Mouse (Mus musculus) heart, postnatal 0 days (tissue): ENCODE measurements at regions not wholly inside any gene's neighbourhood (a gene's known extent, or its start where the extent isn't known, plus 50 kb on each side); places are given as distances from the start of the nearest gene placed in this dataset.

ENCODE experiments used
- ATAC-seq: fragments of 200-750 bp; cut with Nextera tagmentation; 2 replicates; pipeline ENCODE4 v1.8.0; 2017; ENCODE audit warnings: low read depth, moderate number of reproducible peaks, moderate library complexity; ENCODE audit not compliant: insufficient read depth
- DNase-seq: peaks from one replicate; pipeline ENCODE4 v3.0.0-alpha.2; 2016; ENCODE audit warnings: low spot score
- H3K27ac ChIP-seq: fragments of 300-500 bp; sonication (generic); 2 replicates; pipeline ENCODE4 v1.5.1; 2014; ENCODE audit warnings: low read depth, mild to moderate bottlenecking
- H3K27me3 ChIP-seq: fragments of 300-500 bp; sonication (generic); 2 replicates; pipeline ENCODE4 v1.6.1; 2014; ENCODE audit warnings: low read length, mixed read lengths; ENCODE audit not compliant: control insufficient read depth, insufficient read depth
- H3K36me3 ChIP-seq: fragments of 300-500 bp; sonication (generic); replicated peaks from 2 replicates; pipeline ENCODE4 v1.6.1; 2014; ENCODE audit warnings: low read length, mixed read lengths; ENCODE audit not compliant: control insufficient read depth, insufficient read depth
- H3K4me1 ChIP-seq: fragments of 300-500 bp; sonication (generic); 2 replicates; pipeline ENCODE4 v1.6.1; 2014; ENCODE audit warnings: antibody characterized with exemption; ENCODE audit not compliant: control insufficient read depth, insufficient read depth
- H3K4me2 ChIP-seq: fragments of 300-500 bp; sonication (generic); 2 replicates; pipeline ENCODE4 v1.6.1; 2014; ENCODE audit warnings: low read depth, mild to moderate bottlenecking, low read length, moderate library complexity
- H3K4me3 ChIP-seq: fragments of 300-500 bp; sonication (generic); 2 replicates; pipeline ENCODE4 v1.5.1; 2014; ENCODE audit warnings: low read depth, low read length
- H3K9ac ChIP-seq: fragments of 300-500 bp; sonication (generic); replicated peaks from 2 replicates; pipeline ENCODE4 v1.6.1; 2014; ENCODE audit warnings: low read depth, low read length, mixed read lengths
- H3K9me3 ChIP-seq: fragments of 300-500 bp; sonication (generic); replicated peaks from 2 replicates; pipeline ENCODE4 v1.6.1; 2016; ENCODE audit warnings: low read length; ENCODE audit not compliant: control insufficient read depth
- CTCF ChIP-seq: IDR thresholded peaks from 2 replicates; pipeline ENCODE4 v1.5.1; 2016; ENCODE audit warnings: antibody characterized with exemption, control low read depth, low read depth
- EP300 ChIP-seq: IDR thresholded peaks from 2 replicates; pipeline ENCODE4 v1.6.1; 2016; ENCODE audit warnings: antibody characterized with exemption, low read depth
- WGBS: fragments of 180-500 bp; shearing (Covaris S2); extraction: QIAGEN DNeasy Blood & Tissue Kit; methylation state at CpG from one replicate; pipeline ENCODE4 v1.1.7; 2014; 5-methylcytosine and 5-hydroxymethylcytosine counted together

GRCm38 (mm10) chr1:184603136-184603535 is 129.3 kb downstream of the Hlx start:
- no peak for DNase-seq
- TF ChIP-seq EP300, result no peak
- TF ChIP-seq CTCF, result no peak
- H3K9me3 ChIP-seq, result no peaks in the 10 kb centered on the region
- no peak overlapping the region for H3K4me2 ChIP-seq
- H3K4me3 ChIP-seq, result no peak overlapping the region
- H3K36me3 ChIP-seq, result no peaks in the 10 kb centered on the region
- H3K27me3 ChIP-seq, result no peaks in the 10 kb centered on the region
- H3K9ac ChIP-seq, result no peak overlapping the region
- H3K4me1 ChIP-seq, result no peaks in the 10 kb centered on the region
- no peak overlapping the region for H3K27ac ChIP-seq
- 88% methylated on average over 6 of the region's 6 CpGs for WGBS
- no peak for ATAC-seq

GRCm38 (mm10) chr1:184595449-184595848 is 137.0 kb downstream of the Hlx start:
- ATAC-seq (no peak), DNase-seq (no peak)
- Histone ChIP-seq H3K27me3 (no peaks in the 10 kb centered on the region), H3K36me3 (no peaks in the 10 kb centered on the region), H3K9ac (no peak overlapping the region), H3K4me2 (no peak overlapping the region), H3K4me3 (no peak overlapping the region), H3K9me3 (no peaks in the 10 kb centered on the region), H3K27ac (no peak overlapping the region), H3K4me1 (no peaks in the 10 kb centered on the region)
- WGBS, result 63% methylated on average over 12 of the region's 12 CpGs
- no peak for TF ChIP-seq EP300
- no peak for TF ChIP-seq CTCF

- Histone ChIP-seq H3K4me2 (no peak overlapping the region), H3K4me3 (no peak overlapping the region), H3K9me3 (no peaks in the 10 kb centered on the region), H3K27ac (no peak overlapping the region), H3K9ac (no peak overlapping the region), H3K36me3 (no peaks in the 10 kb centered on the region), H3K27me3 (no peaks in the 10 kb centered on the region), H3K4me1 (0 out of 2 replicates have a peak, but pooled peaks cover 5% of the 10 kb centered on the region)
- TF ChIP-seq EP300 (no peak), CTCF (no peak)
- WGBS, result 42% methylated on average over 7 of the region's 7 CpGs
- DNase-seq, result no peak
- ATAC-seq, result no peak
Observed at GRCm38 (mm10) chr1:184590634-184591033, 141.8 kb downstream of the Hlx start.

- no peaks in the 10 kb centered on the region for H3K27me3 ChIP-seq
- H3K9me3 ChIP-seq, result no peaks in the 10 kb centered on the region
- 0 out of 2 replicates have a peak, but pooled peaks cover 5% of the 10 kb centered on the region for H3K4me1 ChIP-seq
- H3K36me3 ChIP-seq, result no peaks in the 10 kb centered on the region
- no peak overlapping the region for H3K27ac ChIP-seq
- H3K4me3 ChIP-seq, result no peak overlapping the region
- TF ChIP-seq CTCF, result no peak
- TF ChIP-seq EP300, result no peak
- H3K9ac ChIP-seq, result no peak overlapping the region
- no peak for DNase-seq
- ATAC-seq, result no peak
- H3K4me2 ChIP-seq, result no peak overlapping the region
- 54% methylated on average over 4 of the region's 4 CpGs for WGBS
Observed at GRCm38 (mm10) chr1:184589277-184589676, 143.1 kb downstream of the Hlx start.

- DNase-seq, result no peak
- Histone ChIP-seq H3K4me2 (no peak overlapping the region), H3K27me3 (no peaks in the 10 kb centered on the region), H3K9me3 (no peaks in the 10 kb centered on the region), H3K4me1 (0 out of 2 replicates have a peak, but pooled peaks cover 3% of the 10 kb centered on the region), H3K36me3 (no peaks in the 10 kb centered on the region), H3K27ac (no peak overlapping the region), H3K4me3 (no peak overlapping the region), H3K9ac (no peak overlapping the region)
- TF ChIP-seq EP300 (no peak), CTCF (no peak)
- ATAC-seq, result no peak
- WGBS, result 65% methylated on average over 12 of the region's 12 CpGs
Observed at GRCm38 (mm10) chr1:184584505-184584874, 147.9 kb downstream of the Hlx start.

- no peak overlapping the region for H3K9ac ChIP-seq
- TF ChIP-seq EP300, result no peak
- TF ChIP-seq CTCF, result no peak
- H3K9me3 ChIP-seq, result no peaks in the 10 kb centered on the region
- no peak for ATAC-seq
- H3K4me3 ChIP-seq, result no peak overlapping the region
- 67% methylated on average over 6 of the region's 6 CpGs for WGBS
- H3K4me1 ChIP-seq, result no peaks in the 10 kb centered on the region
- no peak for DNase-seq
- no peaks in the 10 kb centered on the region for H3K27me3 ChIP-seq
- H3K4me2 ChIP-seq, result no peak overlapping the region
- H3K27ac ChIP-seq, result no peak overlapping the region
- H3K36me3 ChIP-seq, result no peaks in the 10 kb centered on the region
Observed at GRCm38 (mm10) chr1:184583751-184584504, 148.5 kb downstream of the Hlx start.
